Mouse (Mus musculus): ENCODE results near the gene Cdk6.

GRCm38 (mm10) chr5:3493968-3494367, 152.7 kb downstream of the Cdk6 start:
- no peak for TF ChIP-seq CTCF (IDR thresholded peaks at IDR 0.05; ENCODE audit: control insufficient read depth, insufficient read depth, low read length)
- TF ChIP-seq POLR2A (IDR thresholded peaks at IDR 0.05; ENCODE audit: borderline replicate concordance, control insufficient read depth, low read depth, low read length): no peak

Data from bone marrow, adult 2 months (tissue).